Mouse (Mus musculus): ENCODE data around the gene Emc6. TPM values are rescaled to one million over a fixed set of nuclear protein-coding genes. Genes with fewer than 3 reads are reported as not detected.

Gene Emc6
- polyA plus RNA-seq, 1 experiment from 2014 or later, result 99.7 TPM

DNA sequence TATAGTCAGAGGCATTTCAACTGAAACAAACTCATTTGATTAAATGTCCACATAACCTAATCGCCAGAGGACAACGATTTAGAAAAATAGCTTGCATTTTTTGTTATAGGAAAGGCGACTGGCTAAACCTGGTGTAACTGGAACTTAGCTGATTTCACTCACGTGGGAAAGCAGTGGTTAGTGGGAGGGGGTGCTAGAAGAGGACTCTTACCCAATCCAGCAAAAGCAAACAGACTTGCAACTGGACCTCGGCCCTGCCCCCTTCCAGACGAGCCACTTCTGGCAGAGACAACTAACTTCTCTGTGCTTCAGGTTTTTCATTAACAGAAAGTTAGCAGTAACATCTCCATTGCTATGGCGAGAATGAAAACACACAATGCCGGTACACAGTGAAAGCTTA is 1.2 kb downstream of the Emc6 start:
- peak overlapping the region; percentile 93 for H3K9ac ChIP-seq
- peaks cover 15% of the 10 kb centered on the region for H3K4me1 ChIP-seq
- H3K27ac ChIP-seq, result no peak overlapping the region
- peak overlapping the region; percentile 96 for H3K4me3 ChIP-seq
- no peaks in the 10 kb centered on the region for H3K27me3 ChIP-seq
- ATAC-seq (ENCODE audit: insufficient number of reproducible peaks, insufficient read depth, low FRiP score, low TSS enrichment), result no peak
- H3K4me2 ChIP-seq (replicated peaks), result peak overlapping the region; percentile 74
- peaks cover 25% of the 10 kb centered on the region for H3K36me3 ChIP-seq
- WGBS, result 34% methylated on average over 8 of the region's 8 CpGs
- H3K9me3 ChIP-seq, result no peaks in the 10 kb centered on the region

DNA sequence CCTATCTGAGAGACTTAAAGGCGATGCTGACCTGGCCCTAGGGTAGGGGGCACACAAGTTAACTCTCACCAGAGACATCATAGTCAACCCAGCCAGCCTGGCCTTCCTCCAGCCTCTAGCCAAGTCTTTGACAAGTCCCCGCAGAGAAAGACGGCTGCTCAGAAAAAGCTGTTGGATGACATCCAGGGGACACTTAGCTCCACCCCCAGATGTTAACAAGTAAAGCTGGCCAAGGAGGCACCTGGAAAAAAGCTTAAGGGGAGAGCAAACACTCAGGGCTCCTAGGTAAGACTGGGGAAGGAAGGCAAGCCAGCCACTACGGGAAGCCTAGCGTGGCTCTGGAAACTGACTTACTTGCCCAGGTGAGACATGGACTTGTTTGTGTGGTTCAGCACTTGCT is 4.7 kb downstream of the Emc6 start:
- Histone ChIP-seq H3K4me2 (replicated peaks) (no peak overlapping the region), H3K36me3 (peaks cover 29% of the 10 kb centered on the region), H3K9ac (no peak overlapping the region), H3K27me3 (no peaks in the 10 kb centered on the region), H3K9me3 (no peaks in the 10 kb centered on the region), H3K27ac (0 out of 2 replicates have a peak overlapping the region, but pooled peaks have one; percentile 50), H3K4me3 (no peak overlapping the region), H3K4me1 (peaks cover 6% of the 10 kb centered on the region)
- 55% methylated on average over 5 of the region's 5 CpGs for WGBS
- ATAC-seq (ENCODE audit: insufficient number of reproducible peaks, insufficient read depth, low FRiP score, low TSS enrichment), result no peak

DNA sequence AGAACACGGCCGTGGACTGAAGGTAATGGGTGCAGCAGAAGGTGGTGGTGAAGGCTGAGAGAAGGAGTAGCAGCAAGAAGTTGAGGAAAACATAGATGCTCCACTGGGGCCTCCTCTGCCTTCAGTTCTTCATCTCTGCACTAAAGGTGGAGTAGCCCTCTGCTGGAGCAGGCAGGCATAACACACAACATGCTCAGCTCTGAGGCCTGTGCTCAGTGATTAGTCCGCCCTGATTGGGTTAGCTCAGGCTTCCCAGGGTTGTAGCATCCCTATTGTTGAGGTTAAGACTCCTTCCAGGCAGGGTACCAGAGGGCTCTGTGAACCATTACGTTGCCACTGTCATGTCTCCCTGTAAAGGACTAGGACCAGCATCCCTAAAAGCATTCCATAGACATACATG is 7.6 kb downstream of the Emc6 start:
- no peak overlapping the region for H3K4me3 ChIP-seq
- peaks cover 25% of the 10 kb centered on the region for H3K36me3 ChIP-seq
- no peaks in the 10 kb centered on the region for H3K9me3 ChIP-seq

DNA sequence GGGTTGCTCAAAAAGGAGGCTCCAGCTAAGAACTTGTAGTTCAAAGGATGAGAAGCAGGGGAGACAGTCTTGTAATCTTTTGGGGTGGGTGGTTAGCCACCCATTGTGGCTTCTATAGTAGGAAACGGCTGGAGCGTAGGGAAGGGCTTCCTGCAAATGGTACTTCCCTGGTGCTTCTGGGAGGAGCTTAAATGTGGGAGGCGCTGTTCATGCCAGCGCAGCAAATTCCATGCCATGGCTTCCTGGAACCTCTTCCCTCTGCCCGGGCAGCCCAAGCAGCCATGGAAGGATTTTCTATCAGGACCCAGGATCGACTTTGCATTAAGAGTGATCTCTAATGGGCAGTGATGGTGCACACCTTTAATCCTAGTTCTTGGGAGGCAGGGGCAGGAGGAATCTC is 8.3 kb downstream of the Emc6 start:
- Histone ChIP-seq H3K4me1 (no peaks in the 10 kb centered on the region), H3K27ac (no peak overlapping the region), H3K36me3 (peaks cover 19% of the 10 kb centered on the region; the same call in 1 of the 2 replicates), H3K9ac (no peak overlapping the region), H3K9me3 (no peaks in the 10 kb centered on the region), H3K27me3 (no peaks in the 10 kb centered on the region), H3K4me3 (no peak overlapping the region), H3K4me2 (replicated peaks) (no peak overlapping the region)
- no peak for ATAC-seq (ENCODE audit: insufficient number of reproducible peaks, insufficient read depth, low FRiP score, low TSS enrichment)
- WGBS, result 87% methylated on average over 6 of the region's 6 CpGs

More for the DNA sequence above, 7.6 kb downstream of the Emc6 start:
- H3K4me1 ChIP-seq, result no peaks in the 10 kb centered on the region
- 43% methylated on average over 4 of the region's 4 CpGs for WGBS
- H3K27ac ChIP-seq, result no peak overlapping the region
- no peak for ATAC-seq (ENCODE audit: insufficient number of reproducible peaks, insufficient read depth, low FRiP score, low TSS enrichment)
- H3K27me3 ChIP-seq, result no peaks in the 10 kb centered on the region
- no peak overlapping the region for H3K9ac ChIP-seq
- H3K4me2 ChIP-seq (replicated peaks), result no peak overlapping the region

DNA sequence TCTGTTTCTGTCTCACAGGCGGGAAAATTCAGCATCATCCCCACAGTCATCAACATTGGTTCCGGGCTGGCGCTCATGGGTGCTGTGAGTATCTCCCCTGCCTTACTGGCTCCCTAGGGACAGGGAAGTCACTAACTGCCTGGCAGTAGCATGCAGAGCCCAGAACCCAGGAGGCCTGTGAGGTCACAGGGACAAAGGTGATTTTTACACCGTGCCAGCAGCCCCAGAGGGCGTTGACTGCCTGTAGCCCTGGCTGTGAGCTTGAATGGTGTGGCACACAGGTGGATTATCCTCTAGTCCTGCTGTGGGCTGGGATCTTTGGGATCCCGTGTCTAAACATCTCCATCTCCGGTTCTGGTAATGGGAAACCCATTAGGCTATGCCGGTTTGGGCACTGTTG is 8.8 kb downstream of the Emc6 start:
- ATAC-seq (ENCODE audit: insufficient number of reproducible peaks, insufficient read depth, low FRiP score, low TSS enrichment), result no peak
- Histone ChIP-seq H3K36me3 (peaks cover 14% of the 10 kb centered on the region; the same call in 1 of the 2 replicates), H3K9me3 (no peaks in the 10 kb centered on the region), H3K4me3 (no peak overlapping the region), H3K4me2 (replicated peaks) (no peak overlapping the region), H3K27me3 (no peaks in the 10 kb centered on the region), H3K9ac (no peak overlapping the region), H3K4me1 (no peaks in the 10 kb centered on the region), H3K27ac (no peak overlapping the region)
- 84% methylated on average over 8 of the region's 8 CpGs for WGBS

DNA sequence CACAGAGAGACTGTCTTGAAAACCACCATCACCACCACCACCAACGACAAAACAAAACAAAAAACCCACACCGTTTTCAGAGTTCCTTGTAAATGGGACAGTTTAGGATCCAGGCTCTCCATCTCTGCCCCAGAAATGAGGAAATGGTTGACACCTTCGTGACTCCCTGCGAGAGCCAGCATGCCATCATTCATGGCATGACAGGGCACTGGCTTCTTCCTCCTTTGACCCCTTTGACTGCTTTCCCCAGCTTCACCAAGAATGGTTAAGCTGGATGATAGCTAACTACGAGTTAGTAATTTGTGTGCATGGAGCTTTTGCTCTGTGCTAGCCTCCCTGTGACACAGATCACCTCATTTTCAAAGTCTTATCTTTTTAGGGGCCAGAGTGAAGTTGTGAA is 14.6 kb downstream of the Emc6 start:
- H3K36me3 ChIP-seq, result no peaks in the 10 kb centered on the region
- no peak overlapping the region for H3K27ac ChIP-seq
- H3K4me1 ChIP-seq, result peaks cover 5% of the 10 kb centered on the region; the same call in 1 of the 2 replicates
- no peak for ATAC-seq (ENCODE audit: insufficient number of reproducible peaks, insufficient read depth, low FRiP score, low TSS enrichment)
- WGBS, result 79% methylated on average over 5 of the region's 5 CpGs
- H3K27me3 ChIP-seq, result peaks cover 24% of the 10 kb centered on the region
- H3K9ac ChIP-seq, result no peak overlapping the region
- no peak overlapping the region for H3K4me2 ChIP-seq (replicated peaks)
- H3K4me3 ChIP-seq, result no peak overlapping the region
- no peaks in the 10 kb centered on the region for H3K9me3 ChIP-seq

DNA sequence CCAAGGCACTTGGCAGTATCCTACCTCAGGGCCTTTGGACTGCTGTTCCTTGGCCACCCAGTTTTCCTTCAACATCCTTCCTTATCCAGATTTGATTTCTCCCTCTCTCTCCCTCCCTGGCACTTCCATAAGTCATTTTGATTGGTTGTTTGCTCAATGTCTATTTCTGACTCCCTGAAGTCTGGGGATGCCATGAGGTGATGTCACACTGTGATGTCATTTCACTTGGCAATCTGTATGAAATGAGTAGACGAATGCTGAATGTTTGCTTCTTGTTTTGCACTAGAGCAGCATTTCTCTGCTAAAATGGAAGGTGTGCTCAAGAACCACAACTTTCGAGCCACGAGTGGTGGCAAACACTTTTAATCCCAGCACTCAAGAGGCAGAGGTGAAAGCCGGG is 15.2 kb downstream of the Emc6 start:
- no peaks in the 10 kb centered on the region for H3K36me3 ChIP-seq
- H3K27me3 ChIP-seq, result peaks cover 24% of the 10 kb centered on the region
- peaks cover 5% of the 10 kb centered on the region; the same call in 1 of the 2 replicates for H3K4me1 ChIP-seq
- no peak overlapping the region for H3K27ac ChIP-seq
- H3K9ac ChIP-seq, result no peak overlapping the region
- WGBS, result 88% methylated on average over 4 of the region's 4 CpGs
- H3K9me3 ChIP-seq, result no peaks in the 10 kb centered on the region
- no peak for ATAC-seq (ENCODE audit: insufficient number of reproducible peaks, insufficient read depth, low FRiP score, low TSS enrichment)
- no peak overlapping the region for H3K4me2 ChIP-seq (replicated peaks)
- H3K4me3 ChIP-seq, result no peak overlapping the region

DNA sequence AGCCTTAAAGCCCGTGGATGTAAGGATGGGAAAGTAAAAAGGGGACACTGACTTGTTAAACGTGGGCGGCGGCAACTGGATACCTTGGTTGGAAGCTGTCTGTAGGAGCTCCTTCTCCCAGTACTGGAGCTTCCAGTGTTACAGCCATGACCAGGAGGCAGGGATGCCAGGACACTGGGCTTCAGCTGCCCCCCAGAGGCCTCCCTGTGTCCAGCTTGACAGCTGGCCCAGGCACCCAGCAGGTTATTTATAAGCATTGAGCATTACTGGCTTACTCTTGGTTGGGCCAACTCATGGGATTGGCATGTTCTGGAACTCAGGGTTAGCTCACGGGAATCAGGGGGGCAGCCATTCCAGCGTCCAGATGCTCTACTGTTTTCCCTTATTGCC is 16.0 kb downstream of the Emc6 start:
- 27% methylated on average over 6 of the region's 6 CpGs for WGBS
- H3K4me1 ChIP-seq, result peaks cover 5% of the 10 kb centered on the region; the same call in 1 of the 2 replicates
- H3K27me3 ChIP-seq, result peaks cover 24% of the 10 kb centered on the region
- no peak for ATAC-seq (ENCODE audit: insufficient number of reproducible peaks, insufficient read depth, low FRiP score, low TSS enrichment)
- no peaks in the 10 kb centered on the region for H3K9me3 ChIP-seq
- no peak overlapping the region for H3K27ac ChIP-seq
- H3K36me3 ChIP-seq, result no peaks in the 10 kb centered on the region
- peak overlapping the region; percentile 78 for H3K4me2 ChIP-seq (replicated peaks)
- peak overlapping the region; percentile 40 for H3K4me3 ChIP-seq
- H3K9ac ChIP-seq, result peak overlapping the region; percentile 57; the same call in 1 of the 2 replicates

DNA sequence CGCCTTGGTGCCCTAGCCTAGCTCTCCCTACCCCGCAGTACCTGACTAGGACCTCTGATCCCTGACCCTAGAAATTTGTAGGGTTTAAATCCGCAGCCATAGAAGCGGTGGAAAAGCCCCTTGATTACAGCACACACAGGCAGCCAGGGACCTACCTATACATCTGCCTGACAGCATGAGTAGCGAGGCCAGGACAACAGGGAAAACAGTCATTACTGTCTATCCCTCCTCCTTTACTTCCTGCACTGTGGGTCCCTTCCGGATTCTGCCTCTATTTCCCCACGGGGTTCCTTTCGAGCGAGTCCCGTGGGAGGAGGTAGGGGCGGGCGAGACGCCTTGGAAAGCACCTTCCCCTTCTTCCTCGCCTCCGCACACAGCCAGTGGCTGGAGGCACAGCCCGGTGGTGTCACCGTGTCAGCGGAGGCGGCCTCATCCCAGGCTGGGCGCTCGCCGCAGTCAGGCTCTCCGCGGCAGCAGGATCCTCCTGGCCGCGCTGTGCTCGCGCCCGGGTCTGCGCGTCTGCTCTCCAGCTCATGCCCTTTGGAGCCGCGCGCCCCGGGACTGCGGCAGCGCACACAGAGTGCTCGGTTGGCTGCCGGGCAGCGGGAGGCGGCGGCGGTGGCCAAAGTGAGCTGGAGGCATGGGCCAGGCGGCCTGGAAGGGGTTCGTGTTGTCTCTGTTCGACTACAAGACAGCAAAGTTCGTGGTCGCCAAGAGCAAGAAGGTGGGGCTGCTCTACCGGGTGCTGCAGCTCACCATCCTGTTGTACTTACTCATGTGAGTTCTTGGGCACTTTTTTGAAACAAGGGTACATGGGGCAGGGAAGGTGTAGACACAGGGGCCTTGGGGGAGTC is 16.7 kb downstream of the Emc6 start, which contains the start of gene P2rx5:
TSS of gene P2rx5 (plus strand) at position 465 of the 854 bp plus-strand sequence.
- H3K9ac ChIP-seq, result peak within 1 kb of the TSS; percentile 57

DNA sequence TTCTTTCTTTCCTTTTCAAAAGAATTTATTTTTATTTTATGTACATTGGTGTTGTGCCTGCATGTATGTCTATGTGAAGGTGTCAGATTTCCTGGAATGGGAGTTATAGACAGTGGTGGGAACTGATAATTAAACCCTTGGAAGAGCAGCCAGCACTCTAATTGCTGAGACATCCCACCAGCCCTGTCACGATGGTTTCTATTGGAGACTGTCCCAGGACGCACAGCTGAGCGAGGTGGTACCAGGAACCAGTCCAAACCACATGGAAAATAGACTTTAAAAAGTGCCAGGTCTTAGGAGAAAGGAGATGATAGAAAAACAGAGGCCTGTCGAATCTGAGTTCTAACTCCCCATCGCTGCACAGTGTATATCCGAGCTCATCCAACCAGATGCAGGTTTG is 21.8 kb downstream of the Emc6 start:
- Histone ChIP-seq H3K9ac (no peak overlapping the region), H3K4me1 (no peaks in the 10 kb centered on the region; the same call in 1 of the 2 replicates), H3K4me2 (replicated peaks) (no peak overlapping the region), H3K9me3 (no peaks in the 10 kb centered on the region), H3K27ac (no peak overlapping the region), H3K36me3 (no peaks in the 10 kb centered on the region), H3K27me3 (peaks cover 11% of the 10 kb centered on the region), H3K4me3 (no peak overlapping the region)
- WGBS, result 77% methylated on average over 6 of the region's 6 CpGs
- ATAC-seq (ENCODE audit: insufficient number of reproducible peaks, insufficient read depth, low FRiP score, low TSS enrichment), result no peak

More for the DNA sequence above, 16.7 kb downstream of the Emc6 start, which contains the start of gene P2rx5:
- peak within 1 kb of the TSS; percentile 78 for H3K4me2 ChIP-seq (replicated peaks)
- peaks cover 24% of the 10 kb centered on the region for H3K27me3 ChIP-seq
- no peak within 1 kb of the TSS for H3K27ac ChIP-seq
- peaks cover 5% of the 10 kb centered on the region; the same call in 1 of the 2 replicates for H3K4me1 ChIP-seq
- 3% methylated on average over 49 of the region's 49 CpGs for WGBS
- peak within 1 kb of the TSS; percentile 40 for H3K4me3 ChIP-seq
- no peaks in the 10 kb centered on the region for H3K9me3 ChIP-seq
- H3K36me3 ChIP-seq, result no peaks in the 10 kb centered on the region
- 0 out of 2 replicates have a peak, but pooled peaks have one; percentile 57 for ATAC-seq (ENCODE audit: insufficient number of reproducible peaks, insufficient read depth, low FRiP score, low TSS enrichment)

DNA sequence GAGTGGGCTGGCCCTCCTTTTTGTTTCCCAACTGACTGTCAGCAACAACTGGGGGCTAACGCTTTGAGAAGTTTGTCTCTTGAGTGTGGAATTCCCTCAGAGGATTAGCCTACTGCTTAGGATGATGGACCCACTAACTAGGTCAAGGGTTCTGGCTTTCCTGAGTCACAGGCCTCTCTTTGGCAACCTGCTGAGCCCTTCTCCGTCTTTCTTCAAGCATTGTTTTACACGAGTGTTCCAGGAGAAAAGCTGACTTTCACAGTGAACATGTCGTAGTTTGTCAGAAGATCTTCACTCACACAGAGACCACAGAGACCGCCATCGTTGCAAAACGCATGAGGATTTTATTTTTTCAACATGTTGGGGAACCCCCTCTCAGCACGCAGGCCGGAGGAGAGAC is 28.6 kb downstream of the Emc6 start:
- Histone ChIP-seq H3K27ac (no peak overlapping the region), H3K36me3 (no peaks in the 10 kb centered on the region), H3K9me3 (no peaks in the 10 kb centered on the region), H3K9ac (no peak overlapping the region), H3K4me2 (replicated peaks) (no peak overlapping the region), H3K4me3 (no peak overlapping the region), H3K27me3 (no peaks in the 10 kb centered on the region), H3K4me1 (no peaks in the 10 kb centered on the region)
- ATAC-seq (ENCODE audit: insufficient number of reproducible peaks, insufficient read depth, low FRiP score, low TSS enrichment), result no peak
- WGBS, result 74% methylated on average over 9 of the region's 9 CpGs

DNA sequence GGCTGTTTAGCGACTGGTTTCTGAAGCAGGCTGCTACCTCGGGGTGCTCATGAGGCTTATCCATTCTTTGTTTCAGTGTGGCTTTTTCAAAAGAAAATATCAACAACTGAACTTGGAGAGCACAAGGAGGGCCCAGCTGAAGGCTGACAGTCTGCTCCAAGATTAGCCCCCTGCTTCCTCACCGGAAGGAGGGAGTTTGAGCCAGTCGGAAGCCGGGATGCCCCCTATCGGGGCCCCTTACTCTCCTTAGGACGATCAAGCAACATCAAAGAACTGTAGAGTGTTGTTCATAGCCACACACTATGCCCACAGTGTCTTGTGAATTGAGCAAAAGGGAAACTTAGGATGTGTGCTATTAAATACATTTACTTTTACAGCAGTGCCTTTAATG is 29.9 kb downstream of the Emc6 start:
- Histone ChIP-seq H3K4me3 (no peak overlapping the region), H3K4me1 (no peaks in the 10 kb centered on the region), H3K4me2 (replicated peaks) (no peak overlapping the region), H3K36me3 (no peaks in the 10 kb centered on the region), H3K27me3 (no peaks in the 10 kb centered on the region), H3K9ac (no peak overlapping the region), H3K27ac (no peak overlapping the region), H3K9me3 (no peaks in the 10 kb centered on the region)
- no peak for ATAC-seq (ENCODE audit: insufficient number of reproducible peaks, insufficient read depth, low FRiP score, low TSS enrichment)
- WGBS, result 48% methylated on average over 7 of the region's 7 CpGs

Measured in embryonic facial prominence, embryonic 12.5 days (tissue).